Mouse (Mus musculus) megakaryocyte, embryonic 14.5 days (primary cell): Measurements from ENCODE around the gene Aloxe3.

Source experiments
- FLI1 ChIP-seq: IDR thresholded peaks from 2 replicates; pipeline ENCODE4 v1.6.1; 2012; ENCODE audit warnings: low read length, inconsistent platforms, mixed read lengths
- GATA1 ChIP-seq: IDR thresholded peaks from 3 replicates; pipeline ENCODE4 v1.6.1; 2012; ENCODE audit warnings: mixed read lengths, low read length, inconsistent platforms, borderline replicate concordance

DNA sequence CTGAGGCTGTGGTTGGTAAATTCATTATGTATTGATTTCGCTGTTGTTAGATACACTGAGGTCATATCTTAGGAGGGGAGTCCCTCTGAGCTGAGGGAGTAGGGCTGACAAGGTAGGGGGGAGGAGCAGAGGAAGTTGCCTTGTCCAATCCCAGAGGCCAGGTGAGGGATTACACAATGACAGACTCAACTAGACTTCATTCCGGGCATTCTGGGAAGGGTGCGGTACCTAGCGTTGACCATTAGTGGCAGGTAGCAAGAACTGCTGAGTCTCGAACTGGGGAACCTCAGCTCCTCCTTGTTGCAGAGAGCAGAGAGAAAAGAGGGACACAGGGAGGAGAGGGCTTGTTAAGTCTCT is 7.8 kb downstream of the Aloxe3 start:
- TF ChIP-seq GATA1 (no peak), FLI1 (no peak)
